Mouse (Mus musculus): ENCODE results near the gene Edn1. TPM values are rescaled to one million over a fixed set of nuclear protein-coding genes. Genes with fewer than 3 reads are reported as not detected.

The Edn1 gene
- total and polyA plus RNA-seq, 3 experiments = not detected

GRCm38 (mm10) chr13:42300567-42300966, 709 bp upstream of the Edn1 start (continued):
- TF ChIP-seq USF1 (IDR thresholded peaks at IDR 0.05; ENCODE audit: low read depth, low read length) (no peak), CTCF (IDR thresholded peaks at IDR 0.05 in 2 of 3, conservative IDR thresholded peaks at IDR 0.05 in 1 of 3; ENCODE audit: control insufficient read depth in 1 of 3, insufficient read depth in 1 of 3, low read depth in 2 of 3, low read length in 3 of 3, poor library complexity in 1 of 3, severe bottlenecking in 1 of 3) (peak in 2 of 3 experiments; percentile 38 to 44; a peak in 4 of 6 replicates), SMC3 (IDR thresholded peaks at IDR 0.05; ENCODE audit: low read depth, low read length) (peak; percentile 47), NELFE (IDR thresholded peaks at IDR 0.05; ENCODE audit: low read depth, low read length) (no peak), EP300 (IDR thresholded peaks at IDR 0.05; ENCODE audit: low read depth in 1 of 2, low read length in 2 of 2) (no peak), KAT2A (conservative IDR thresholded peaks at IDR 0.05; ENCODE audit: low read depth, low read length) (no peak)

GRCm38 (mm10) chr13:42301961-42302861, 935 bp downstream of the Edn1 start:
- Histone ChIP-seq H3K79me2 (ENCODE audit: control insufficient read depth, insufficient read depth, low read length, poor library complexity) (no peaks in the 10 kb centered on the region), H3K27ac (ENCODE audit: control insufficient read depth, low read depth, low read length) (no peak overlapping the region), H3K9me3 (replicated peaks; ENCODE audit: insufficient read depth, low read length) (no peaks in the 10 kb centered on the region), H3K4me3 (ENCODE audit: control insufficient read depth in 1 of 2, insufficient read depth in 1 of 2, low read depth in 2 of 2, low read length in 2 of 2) (no peak overlapping the region), H3K27me3 (ENCODE audit: control insufficient read depth in 1 of 2, insufficient read depth in 2 of 2, low read length in 2 of 2) (no peaks in the 10 kb centered on the region), H3K36me3 (ENCODE audit: control insufficient read depth in 1 of 2, insufficient read depth in 2 of 2, low read length in 2 of 2) (no peaks in the 10 kb centered on the region), H3K9ac (ENCODE audit: control insufficient read depth, low read depth, low read length, poor library complexity, severe bottlenecking) (no peak overlapping the region), H3K4me1 (ENCODE audit: control insufficient read depth in 1 of 2, insufficient read depth in 2 of 2, low read length in 2 of 2) (no peaks in the 10 kb centered on the region)
- DNase-seq (ENCODE audit: low read depth, low spot score) = no peak
- TF ChIP-seq TCF12 (IDR thresholded peaks at IDR 0.05; ENCODE audit: low read depth, low read length) = no peak
- no peak for TF ChIP-seq POLR2AphosphoS2 (IDR thresholded peaks at IDR 0.05; ENCODE audit: low read length)
- TF ChIP-seq ZMIZ1 (IDR thresholded peaks at IDR 0.05; ENCODE audit: low read depth, low read length) = no peak
- no peak for TF ChIP-seq ZC3H11A (IDR thresholded peaks at IDR 0.05; ENCODE audit: low read depth, low read length)
- TF ChIP-seq ETS1 (IDR thresholded peaks at IDR 0.05; ENCODE audit: low read depth, low read length) = no peak
- no peak for TF ChIP-seq USF1 (IDR thresholded peaks at IDR 0.05; ENCODE audit: low read depth, low read length)
- TF ChIP-seq NELFE (IDR thresholded peaks at IDR 0.05; ENCODE audit: low read depth, low read length) = no peak

GRCm38 (mm10) chr13:42303180-42303929, 2.1 kb downstream of the Edn1 start:
- H3K9ac ChIP-seq (ENCODE audit: control insufficient read depth, low read depth, low read length, poor library complexity, severe bottlenecking) = no peak overlapping the region
- H3K4me1 ChIP-seq (ENCODE audit: control insufficient read depth in 1 of 2, insufficient read depth in 2 of 2, low read length in 2 of 2) = no peaks in the 10 kb centered on the region
- no peak overlapping the region for H3K4me3 ChIP-seq (ENCODE audit: control insufficient read depth in 1 of 2, insufficient read depth in 1 of 2, low read depth in 2 of 2, low read length in 2 of 2)
- DNase-seq (ENCODE audit: low read depth, low spot score) = no peak
- no peaks in the 10 kb centered on the region for H3K9me3 ChIP-seq (replicated peaks; ENCODE audit: insufficient read depth, low read length)
- no peak overlapping the region for H3K27ac ChIP-seq (ENCODE audit: control insufficient read depth, low read depth, low read length)
- H3K27me3 ChIP-seq (ENCODE audit: control insufficient read depth in 1 of 2, insufficient read depth in 2 of 2, low read length in 2 of 2) = no peaks in the 10 kb centered on the region
- no peaks in the 10 kb centered on the region for H3K36me3 ChIP-seq (ENCODE audit: control insufficient read depth in 1 of 2, insufficient read depth in 2 of 2, low read length in 2 of 2)
- no peaks in the 10 kb centered on the region for H3K79me2 ChIP-seq (ENCODE audit: control insufficient read depth, insufficient read depth, low read length, poor library complexity)
- no peak for TF ChIP-seq HCFC1 (IDR thresholded peaks at IDR 0.05; ENCODE audit: low read depth, low read length)
- TF ChIP-seq ELF1 (IDR thresholded peaks at IDR 0.05; ENCODE audit: low read depth, low read length) = no peak
- TF ChIP-seq ZNF384 (IDR thresholded peaks at IDR 0.05; ENCODE audit: low read depth, low read length) = no peak
- TF ChIP-seq TCF12 (IDR thresholded peaks at IDR 0.05; ENCODE audit: low read depth, low read length) = no peak
- no peak for TF ChIP-seq KAT2A (conservative IDR thresholded peaks at IDR 0.05; ENCODE audit: low read depth, low read length)
- TF ChIP-seq POLR2AphosphoS5 (IDR thresholded peaks at IDR 0.05; ENCODE audit: borderline replicate concordance, low read depth, low read length) = no peak
- TF ChIP-seq ZKSCAN1 (IDR thresholded peaks at IDR 0.05; ENCODE audit: low read depth, low read length) = no peak
- TF ChIP-seq E2F4 (IDR thresholded peaks at IDR 0.05; ENCODE audit: borderline replicate concordance, low read depth, low read length) = no peak
- TF ChIP-seq POLR2AphosphoS2 (IDR thresholded peaks at IDR 0.05; ENCODE audit: low read length) = no peak
- TF ChIP-seq NRF1 (IDR thresholded peaks at IDR 0.05; ENCODE audit: insufficient read depth, low read depth, low read length, poor library complexity, severe bottlenecking) = no peak
- TF ChIP-seq ETS1 (IDR thresholded peaks at IDR 0.05; ENCODE audit: low read depth, low read length) = no peak
